Mouse (Mus musculus) embryonic facial prominence, embryonic 11.5 days (tissue): ENCODE measurements around the gene Gm28539. TPM values are rescaled to one million over a fixed set of nuclear protein-coding genes. Genes with fewer than 3 reads are reported as not detected.
"Not testable (repeated sequence)": the region's sequence is repeated elsewhere in the genome, so short reads cannot be mapped to it uniquely, and the experiment has no call there.

Experiments
- ATAC-seq: fragments of 200-750 bp; cut with Nextera tagmentation; replicated peaks from 2 replicates; pipeline ENCODE4 v1.8.0; 2017; ENCODE audit warnings: low read depth; ENCODE audit not compliant: insufficient number of reproducible peaks, low FRiP score, low TSS enrichment
- DNase-seq: peaks from one replicate; pipeline ENCODE4 v3.0.0-alpha.2; 2015; ENCODE audit warnings: low spot score
- H3K27ac ChIP-seq: fragments of 300-500 bp; sonication (generic); replicated peaks from 2 replicates; pipeline ENCODE4 v1.5.1; 2014; ENCODE audit warnings: mild to moderate bottlenecking, low read depth, low read length, control low read depth
- H3K27me3 ChIP-seq: fragments of 300-500 bp; sonication (generic); 2 replicates; pipeline ENCODE4 v1.6.1; 2014; ENCODE audit warnings: mild to moderate bottlenecking, low read length, moderate library complexity, mixed read lengths; ENCODE audit not compliant: control insufficient read depth, insufficient read depth
- H3K36me3 ChIP-seq: fragments of 300-500 bp; sonication (generic); replicated peaks from 2 replicates; pipeline ENCODE4 v1.6.1; 2014; ENCODE audit warnings: low read depth, mild to moderate bottlenecking, low read length, moderate library complexity, mixed read lengths; ENCODE audit not compliant: control insufficient read depth, insufficient read depth
- H3K4me1 ChIP-seq: fragments of 300-500 bp; sonication (generic); 2 replicates; pipeline ENCODE4 v1.6.1; 2014; ENCODE audit warnings: low read length, mixed read lengths; ENCODE audit not compliant: control insufficient read depth, insufficient read depth
- H3K4me2 ChIP-seq: fragments of 300-500 bp; sonication (generic); 2 replicates; pipeline ENCODE4 v1.6.1; 2014; ENCODE audit warnings: low read depth, mild to moderate bottlenecking, control low read depth, low read length, moderate library complexity
- H3K4me3 ChIP-seq: fragments of 300-500 bp; sonication (generic); 2 replicates; pipeline ENCODE4 v1.5.1; 2014; ENCODE audit warnings: low read depth, low read length, control low read depth
- H3K9ac ChIP-seq: fragments of 300-500 bp; sonication (generic); replicated peaks from 2 replicates; pipeline ENCODE4 v1.6.1; 2014; ENCODE audit warnings: mild to moderate bottlenecking, control low read depth, low read length
- H3K9me3 ChIP-seq: fragments of 300-500 bp; sonication (generic); replicated peaks from 2 replicates; pipeline ENCODE4 v1.6.1; 2016; ENCODE audit warnings: mild to moderate bottlenecking, low read length, inconsistent platforms, mixed read lengths; ENCODE audit not compliant: control insufficient read depth
- WGBS: fragments of 180-500 bp; shearing (Covaris S2); extraction: QIAGEN DNeasy Blood & Tissue Kit; methylation state at CpG from one replicate; pipeline ENCODE4 v1.1.7; 2014; 5-methylcytosine and 5-hydroxymethylcytosine counted together
- polyA plus RNA-seq: library from polyadenylated mRNA; unstranded; fragments of >200 nt; fragmentation: Nextera tagmentation; extraction: Ambion mirVana; gene quantifications from 2 replicates; pipeline ENCODE4 v1.2.1, GENCODE M21; 2014

The Gm28539 gene
- polyA plus RNA-seq, 1 experiment from 2014 or later: not detected

DNA sequence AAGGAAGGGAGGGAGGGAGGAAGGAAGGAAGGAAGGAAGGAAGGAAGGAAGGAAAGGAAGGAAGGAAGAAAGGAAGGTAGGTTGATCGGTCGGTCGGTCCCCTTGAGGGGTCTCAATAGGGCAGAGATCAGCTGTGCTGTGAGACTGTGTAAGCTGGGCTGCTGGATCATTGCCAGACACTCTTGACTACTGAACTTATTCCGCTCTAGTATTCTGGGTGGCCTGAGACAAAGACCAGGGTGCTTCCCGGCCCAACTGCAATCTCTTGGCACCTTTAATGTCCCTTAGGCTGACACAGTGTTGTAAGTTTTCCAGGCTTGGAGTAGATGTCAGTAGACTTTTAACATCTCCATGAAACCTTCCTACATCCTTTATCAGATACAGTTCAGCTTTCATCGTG lies 7.3 kb upstream of the Gm28539 start:
- H3K9ac ChIP-seq: no peak overlapping the region
- DNase-seq (no peak), ATAC-seq (no peak)
- H3K4me2 ChIP-seq: no peak overlapping the region
- WGBS: 90% methylated on average over 6 of the region's 6 CpGs
- no peaks in the 10 kb centered on the region for H3K27me3 ChIP-seq
- H3K4me3 ChIP-seq: no peak overlapping the region
- H3K36me3 ChIP-seq: peaks cover 6% of the 10 kb centered on the region
- H3K9me3 ChIP-seq: no peaks in the 10 kb centered on the region
- H3K4me1 ChIP-seq: no peaks in the 10 kb centered on the region
- no peak overlapping the region for H3K27ac ChIP-seq

DNA sequence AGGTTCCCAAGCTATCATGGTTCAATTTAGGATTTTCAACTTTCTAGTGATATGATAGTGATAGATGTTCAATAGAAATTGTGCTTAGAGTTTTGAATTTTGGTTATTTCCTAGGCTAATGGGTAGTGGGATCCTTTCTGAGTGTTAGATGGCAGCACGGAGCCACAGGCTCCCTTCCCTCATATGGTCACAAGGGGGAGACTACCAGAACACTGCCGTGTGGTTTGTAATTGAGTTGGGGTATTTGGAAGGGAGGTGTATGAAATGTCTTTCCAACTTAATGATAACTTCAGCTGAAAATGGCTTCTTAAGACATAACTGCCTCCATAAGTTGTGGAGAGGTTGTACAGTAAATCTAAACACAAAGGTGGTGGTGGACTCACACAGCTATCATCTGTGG lies 2.9 kb upstream of the Gm28539 start:
- H3K4me1 ChIP-seq: no peaks in the 10 kb centered on the region
- no peak overlapping the region for H3K9ac ChIP-seq
- H3K4me3 ChIP-seq: no peak overlapping the region
- H3K4me2 ChIP-seq: no peak overlapping the region
- no peaks in the 10 kb centered on the region; the same call in 1 of the 2 replicates for H3K36me3 ChIP-seq
- H3K27ac ChIP-seq: no peak overlapping the region
- ATAC-seq: no peak
- H3K27me3 ChIP-seq: no peaks in the 10 kb centered on the region
- 75% methylated on average over 2 of the region's 2 CpGs for WGBS
- no peaks in the 10 kb centered on the region for H3K9me3 ChIP-seq
- DNase-seq: no peak

DNA sequence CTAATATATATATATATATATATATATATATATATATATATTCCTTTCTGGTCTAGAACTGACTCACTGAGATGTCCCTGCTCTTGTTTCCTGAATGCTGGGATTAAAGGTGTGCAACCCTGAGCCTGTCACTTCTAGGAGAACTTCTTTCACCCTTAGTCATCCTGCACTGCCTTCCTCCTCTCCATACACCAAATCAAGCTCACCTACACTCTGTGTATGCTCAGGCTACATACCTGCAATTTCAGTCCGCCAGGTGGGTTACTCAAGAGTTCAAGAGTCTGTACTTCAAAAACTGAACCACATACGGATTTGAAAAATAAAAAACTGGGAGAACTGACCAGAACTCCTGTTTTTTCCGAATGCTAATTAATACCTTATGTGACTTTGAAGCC lies 314 bp upstream of the Gm28539 start:
- Histone ChIP-seq H3K4me2 (peak overlapping the region; percentile 61), H3K4me3 (peak overlapping the region; percentile 88), H3K27me3 (no peaks in the 10 kb centered on the region), H3K27ac (no peak overlapping the region), H3K9me3 (no peaks in the 10 kb centered on the region), H3K36me3 (no peaks in the 10 kb centered on the region; the same call in 1 of the 2 replicates), H3K4me1 (no peaks in the 10 kb centered on the region), H3K9ac (no peak overlapping the region; the same call in 1 of the 2 replicates)
- 24% methylated on average over 3 of the region's 3 CpGs for WGBS
- DNase-seq (no peak), ATAC-seq (no peak)

DNA sequence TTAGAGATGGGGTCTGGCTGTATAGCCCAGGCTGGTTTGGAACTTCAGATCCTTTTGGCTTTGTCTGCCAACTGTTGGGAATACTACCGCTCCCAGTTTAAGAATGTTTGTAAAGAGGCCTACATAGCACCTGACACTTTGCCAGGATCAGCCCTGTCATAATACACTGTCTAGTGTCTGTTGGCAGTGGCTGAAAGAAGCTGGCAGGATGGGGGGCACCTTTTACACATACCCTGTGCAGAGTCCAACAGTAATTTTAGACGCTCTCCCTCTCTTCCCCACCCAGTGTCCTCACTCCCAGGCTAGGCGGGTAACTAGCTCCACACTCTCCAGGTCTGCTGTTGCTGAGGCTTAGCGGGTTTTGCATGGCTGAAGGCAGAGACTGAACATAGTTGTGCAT lies 2.0 kb downstream of the Gm28539 start:
- no peaks in the 10 kb centered on the region for H3K9me3 ChIP-seq
- H3K4me2 ChIP-seq: no peak overlapping the region
- 92% methylated on average over 4 of the region's 4 CpGs for WGBS
- DNase-seq (no peak), ATAC-seq (no peak)
- no peaks in the 10 kb centered on the region for H3K27me3 ChIP-seq
- H3K4me1 ChIP-seq: no peaks in the 10 kb centered on the region
- no peak overlapping the region for H3K9ac ChIP-seq
- H3K4me3 ChIP-seq: no peak overlapping the region
- no peak overlapping the region for H3K27ac ChIP-seq
- no peaks in the 10 kb centered on the region; the same call in 1 of the 2 replicates for H3K36me3 ChIP-seq

DNA sequence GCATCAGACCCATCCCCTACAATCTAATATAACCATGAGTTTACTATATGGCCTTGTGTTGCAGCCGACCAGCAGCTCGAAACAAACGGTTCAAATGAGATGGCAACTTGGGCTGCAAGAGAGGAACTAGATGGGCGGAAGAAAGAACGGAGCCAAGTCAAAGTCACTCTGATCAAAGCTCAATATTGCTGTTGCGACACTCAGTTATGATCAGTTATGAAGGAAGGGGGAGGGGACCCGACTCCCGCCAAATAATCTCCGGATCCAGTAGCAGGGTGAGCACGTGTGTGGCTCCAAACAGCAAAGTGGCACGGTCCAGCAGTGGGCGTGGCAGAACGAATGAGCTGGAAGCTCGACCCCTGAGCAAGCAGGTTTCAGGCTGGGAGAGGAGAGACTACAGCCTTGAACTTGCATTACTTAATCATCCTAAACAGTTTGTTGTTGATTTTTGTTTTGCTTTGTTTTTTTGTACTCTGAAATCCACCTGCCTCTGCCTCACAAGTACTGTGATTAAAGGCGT lies 10.0 kb downstream of the Gm28539 start:
- H3K4me1 ChIP-seq: no peaks in the 10 kb centered on the region
- H3K4me2 ChIP-seq: no peak overlapping the region
- no peak for ATAC-seq
- no peaks in the 10 kb centered on the region for H3K27me3 ChIP-seq
- H3K36me3 ChIP-seq: no peaks in the 10 kb centered on the region
- DNase-seq: no peak
- no peaks in the 10 kb centered on the region for H3K9me3 ChIP-seq
- H3K4me3 ChIP-seq: no peak overlapping the region
- H3K27ac ChIP-seq: no peak overlapping the region
- H3K9ac ChIP-seq: no peak overlapping the region
- 85% methylated on average over 15 of the region's 15 CpGs for WGBS

DNA sequence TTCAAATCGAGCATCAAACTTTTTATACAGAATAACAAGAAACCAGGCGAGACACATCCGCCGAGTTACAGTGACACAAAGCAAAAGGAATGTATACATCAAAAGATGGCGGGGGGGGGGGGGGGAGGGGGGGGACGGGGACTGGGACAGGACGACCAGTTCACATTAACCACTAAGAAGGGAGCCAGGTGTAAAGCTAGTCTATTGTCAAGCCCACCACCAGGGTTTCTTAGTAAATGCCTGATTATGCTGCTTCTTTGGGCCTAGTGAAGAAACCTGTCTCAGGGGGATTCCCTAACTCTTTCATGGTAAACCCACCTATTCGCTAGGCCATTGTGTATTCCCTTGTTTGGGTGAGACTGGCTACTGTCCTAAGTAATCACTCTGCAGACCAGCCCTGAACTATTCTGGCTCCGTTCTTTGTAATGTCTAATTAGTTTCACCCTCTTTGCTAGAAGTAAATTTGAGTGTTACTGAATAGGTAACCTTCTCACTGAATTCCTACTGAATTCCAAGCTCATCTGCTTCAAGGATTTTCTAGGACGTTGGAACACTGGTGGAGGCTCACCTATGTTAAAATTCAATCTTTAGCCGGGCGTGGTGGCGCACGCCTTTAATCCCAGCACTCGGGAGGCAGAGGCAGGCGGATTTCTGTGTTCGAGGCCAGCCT lies 13.3 kb downstream of the Gm28539 start:
- ATAC-seq: not testable (repeated sequence)

DNA sequence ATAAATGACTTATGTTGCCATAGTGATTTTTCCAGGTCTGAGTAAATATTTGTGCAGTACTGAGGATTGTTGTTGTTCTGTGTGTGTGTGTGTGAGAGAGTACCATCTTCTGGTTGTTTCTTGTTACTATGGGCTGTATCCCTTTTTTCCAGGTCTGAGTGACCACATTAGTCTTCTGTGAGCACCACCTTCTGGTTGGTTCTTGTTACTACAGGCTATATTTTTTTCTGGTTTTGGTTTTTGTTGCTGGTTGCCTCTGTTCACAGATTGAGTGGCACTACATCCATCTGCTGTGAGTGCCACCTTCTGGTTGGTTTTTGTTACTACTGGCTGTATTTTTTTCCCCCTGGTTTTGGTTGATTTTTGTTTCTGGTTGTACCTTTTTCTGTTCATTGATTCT lies 22.2 kb downstream of the Gm28539 start:
- DNase-seq (peak; percentile 49), ATAC-seq (no peak)

More for the DNA sequence above, 13.3 kb downstream of the Gm28539 start:
- not testable (repeated sequence) for DNase-seq, H3K36me3 ChIP-seq, H3K9me3 ChIP-seq, H3K27ac ChIP-seq, H3K4me1 ChIP-seq, H3K4me2 ChIP-seq, H3K4me3 ChIP-seq, H3K9ac ChIP-seq, H3K27me3 ChIP-seq
- WGBS: 88% methylated on average over 16 of the region's 17 CpGs

DNA sequence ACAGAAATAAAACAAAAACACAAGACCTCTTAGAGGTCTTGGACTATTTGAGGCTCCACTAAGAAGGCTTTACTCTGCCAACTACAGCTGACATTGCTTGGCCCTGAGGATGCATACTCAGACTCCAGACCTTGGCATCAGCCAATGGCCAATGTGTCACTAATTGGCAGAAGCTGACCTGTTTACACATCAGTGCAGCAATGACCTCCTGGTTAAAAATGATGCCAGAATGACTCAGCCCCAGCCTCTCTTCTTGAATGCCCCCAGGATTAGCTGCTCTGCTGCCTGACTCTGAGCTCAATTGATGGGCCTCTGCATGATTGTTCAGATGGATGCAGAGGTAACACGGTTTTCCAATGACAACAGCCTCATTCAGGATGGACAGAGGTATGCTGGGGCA lies 23.8 kb downstream of the Gm28539 start:
- H3K9ac ChIP-seq: no peak overlapping the region
- no peaks in the 10 kb centered on the region for H3K4me1 ChIP-seq
- ATAC-seq (no peak), DNase-seq (no peak)
- no peaks in the 10 kb centered on the region for H3K9me3 ChIP-seq
- H3K4me2 ChIP-seq: no peak overlapping the region
- WGBS: 70% methylated on average over 1 of the region's 1 CpGs
- H3K4me3 ChIP-seq: no peak overlapping the region
- H3K27ac ChIP-seq: no peak overlapping the region
- no peaks in the 10 kb centered on the region for H3K27me3 ChIP-seq
- H3K36me3 ChIP-seq: no peaks in the 10 kb centered on the region

More for the DNA sequence above, 22.2 kb downstream of the Gm28539 start:
- Histone ChIP-seq H3K9ac (no peak overlapping the region), H3K4me1 (no peaks in the 10 kb centered on the region), H3K4me2 (no peak overlapping the region), H3K4me3 (no peak overlapping the region), H3K27ac (no peak overlapping the region), H3K9me3 (no peaks in the 10 kb centered on the region), H3K36me3 (no peaks in the 10 kb centered on the region), H3K27me3 (no peaks in the 10 kb centered on the region)
